Mouse (Mus musculus) megakaryocyte, embryonic 14.5 days (primary cell): ENCODE results near the gene Caskin1. TPM values are rescaled to one million over a fixed set of nuclear protein-coding genes. Genes with fewer than 3 reads are reported as not detected.

ENCODE experiments used
- H3K27me3 ChIP-seq: replicated peaks from 2 replicates; pipeline ENCODE3; 2012; ENCODE audit warnings: inconsistent platforms
- H3K36me3 ChIP-seq: replicated peaks from 2 replicates; pipeline ENCODE3; 2012; ENCODE audit warnings: low read length, inconsistent platforms, mixed read lengths
- H3K4me1 ChIP-seq: 2 replicates; pipeline ENCODE4 v1.6.1; 2012; ENCODE audit warnings: inconsistent platforms
- H3K4me3 ChIP-seq: replicated peaks from 2 replicates; pipeline ENCODE3; 2012; ENCODE audit warnings: moderate library complexity, mild to moderate bottlenecking, inconsistent platforms
- H3K9me3 ChIP-seq: 2 replicates; pipeline ENCODE4 v1.6.1; 2012; ENCODE audit warnings: inconsistent platforms
- FLI1 ChIP-seq: IDR thresholded peaks from 2 replicates; pipeline ENCODE4 v1.6.1; 2012; ENCODE audit warnings: low read length, inconsistent platforms, mixed read lengths
- GATA1 ChIP-seq: IDR thresholded peaks from 3 replicates; pipeline ENCODE4 v1.6.1; 2012; ENCODE audit warnings: mixed read lengths, low read length, inconsistent platforms, borderline replicate concordance
- polyA plus RNA-seq: library from polyadenylated mRNA; stranded (reverse); fragments of >175 nt; gene quantifications from 2 replicates; pipeline ENCODE4 v1.2.3, GENCODE M21; 2012; ENCODE audit warnings: low replicate concordance; ENCODE audit not compliant: insufficient read depth

The Caskin1 gene
- polyA plus RNA-seq, 1 experiment = not detected

DNA sequence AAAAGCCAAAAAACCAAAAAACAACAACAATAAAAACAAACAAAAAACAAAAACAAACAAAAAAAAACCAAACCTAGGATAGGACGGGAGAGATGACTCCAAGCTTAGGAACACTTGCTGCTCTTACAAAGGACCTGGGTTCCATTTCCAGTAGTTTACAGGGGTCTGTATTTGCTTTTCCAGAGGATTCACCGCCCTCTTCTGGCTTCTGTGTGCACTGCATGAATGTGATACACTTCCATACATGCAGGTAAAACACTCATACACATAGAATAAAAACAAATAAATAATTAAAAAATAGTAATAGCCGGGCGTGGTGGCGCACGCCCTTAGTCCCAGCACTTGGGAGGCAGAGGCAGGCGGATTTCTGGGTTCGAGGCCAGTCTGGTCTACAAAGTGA is 50.5 kb downstream of the Caskin1 start:
- H3K27me3 ChIP-seq = peaks cover 15% of the 10 kb centered on the region
- H3K4me3 ChIP-seq = no peak overlapping the region
- no peaks in the 10 kb centered on the region for H3K9me3 ChIP-seq
- TF ChIP-seq GATA1 (no peak), FLI1 (no peak)
- peaks cover 19% of the 10 kb centered on the region for H3K4me1 ChIP-seq
- no peaks in the 10 kb centered on the region for H3K36me3 ChIP-seq

DNA sequence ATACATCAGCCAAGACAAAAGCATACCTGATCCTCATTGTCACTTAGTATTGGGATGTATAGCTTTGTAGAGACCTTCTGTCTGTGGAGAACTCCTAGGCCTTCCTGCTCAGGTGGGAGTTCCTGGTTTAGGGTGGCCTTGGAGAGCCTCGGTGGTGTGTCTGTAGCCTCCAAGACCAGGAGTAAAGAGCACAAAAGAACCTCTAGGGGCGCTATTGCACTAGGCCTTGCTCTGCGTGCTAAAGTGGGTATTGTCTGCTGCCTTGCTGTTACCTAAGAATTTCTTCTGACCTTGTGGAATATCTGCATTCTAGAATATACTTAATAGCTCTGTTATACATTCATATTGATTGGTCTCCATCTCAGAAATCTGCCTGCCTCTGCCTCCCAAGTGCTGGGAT is 52.0 kb downstream of the Caskin1 start:
- Histone ChIP-seq H3K4me3 (no peak overlapping the region), H3K9me3 (no peaks in the 10 kb centered on the region), H3K36me3 (no peaks in the 10 kb centered on the region), H3K27me3 (peaks cover 15% of the 10 kb centered on the region), H3K4me1 (peaks cover 24% of the 10 kb centered on the region)
- TF ChIP-seq GATA1 = no peak
- no peak for TF ChIP-seq FLI1

DNA sequence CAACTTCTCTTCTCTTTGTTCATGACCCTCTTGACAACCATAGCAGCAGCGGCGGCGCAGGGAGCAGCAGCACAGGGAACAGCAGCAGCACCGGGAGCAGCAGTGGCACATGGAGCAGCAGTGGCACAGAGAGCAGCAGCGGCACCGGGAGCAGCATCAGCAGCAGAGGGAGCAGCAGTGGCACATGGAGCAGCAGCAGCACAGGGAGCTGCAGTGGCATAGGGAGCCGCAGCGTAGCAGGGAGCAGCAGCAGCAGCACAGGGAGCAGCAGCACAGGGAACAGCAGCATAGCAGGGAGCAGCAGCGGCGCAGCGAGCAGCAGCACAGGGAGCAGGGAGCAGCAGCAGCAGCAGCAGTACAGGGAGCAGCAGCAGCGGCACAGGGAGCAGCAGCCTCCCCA is 56.2 kb downstream of the Caskin1 start:
- H3K4me3 ChIP-seq = peak overlapping the region; percentile 85
- H3K4me1 ChIP-seq = peaks cover 23% of the 10 kb centered on the region
- H3K36me3 ChIP-seq = no peaks in the 10 kb centered on the region
- no peak for TF ChIP-seq GATA1
- no peak for TF ChIP-seq FLI1
- H3K27me3 ChIP-seq = peaks cover 4% of the 10 kb centered on the region
- H3K9me3 ChIP-seq = no peaks in the 10 kb centered on the region

DNA sequence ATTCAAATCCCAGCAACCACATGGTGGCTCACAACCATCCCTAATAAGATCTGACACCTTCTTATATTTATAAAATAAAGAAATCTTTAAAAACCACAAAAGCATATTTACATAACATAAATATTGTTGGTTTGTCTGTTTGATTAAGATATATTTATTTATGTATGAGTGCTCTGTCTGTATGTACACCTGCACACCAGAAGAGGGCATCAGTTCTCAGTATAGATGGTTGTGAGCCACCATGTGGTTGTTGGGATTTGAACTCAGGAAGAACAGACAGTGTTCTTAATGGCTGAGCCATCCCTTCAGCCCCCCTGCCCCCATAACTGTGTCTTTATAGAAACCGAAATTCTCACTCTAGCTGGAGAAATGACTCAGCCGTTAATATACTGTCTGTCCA is 56.8 kb downstream of the Caskin1 start:
- H3K4me3 ChIP-seq = no peak overlapping the region
- H3K27me3 ChIP-seq = peaks cover 4% of the 10 kb centered on the region
- no peaks in the 10 kb centered on the region for H3K36me3 ChIP-seq
- peaks cover 21% of the 10 kb centered on the region for H3K4me1 ChIP-seq
- no peaks in the 10 kb centered on the region for H3K9me3 ChIP-seq
- no peak for TF ChIP-seq FLI1
- no peak for TF ChIP-seq GATA1

DNA sequence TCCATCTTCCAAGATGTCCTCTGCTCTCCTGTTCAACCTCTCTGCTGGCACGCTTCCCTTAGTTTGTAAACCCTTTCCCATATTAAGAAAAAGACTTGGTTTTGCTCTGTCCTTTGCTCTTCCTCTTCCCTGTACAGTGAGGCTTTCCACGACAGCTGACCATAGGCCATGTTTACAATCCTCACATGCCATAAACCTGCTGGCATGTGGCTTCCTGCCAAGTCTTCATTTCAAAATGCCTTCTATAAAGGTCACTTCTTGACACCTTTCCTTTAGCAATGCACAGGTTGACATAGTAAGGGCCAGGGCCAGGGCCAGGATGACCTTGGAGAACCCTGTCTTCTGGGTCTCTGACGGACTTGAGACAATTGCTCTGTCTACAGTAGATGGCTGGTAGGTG is 57.8 kb downstream of the Caskin1 start:
- no peaks in the 10 kb centered on the region for H3K9me3 ChIP-seq
- peaks cover 30% of the 10 kb centered on the region for H3K4me1 ChIP-seq
- no peak overlapping the region for H3K4me3 ChIP-seq
- H3K36me3 ChIP-seq = no peaks in the 10 kb centered on the region
- TF ChIP-seq GATA1 (no peak), FLI1 (no peak)
- peaks cover 4% of the 10 kb centered on the region for H3K27me3 ChIP-seq

DNA sequence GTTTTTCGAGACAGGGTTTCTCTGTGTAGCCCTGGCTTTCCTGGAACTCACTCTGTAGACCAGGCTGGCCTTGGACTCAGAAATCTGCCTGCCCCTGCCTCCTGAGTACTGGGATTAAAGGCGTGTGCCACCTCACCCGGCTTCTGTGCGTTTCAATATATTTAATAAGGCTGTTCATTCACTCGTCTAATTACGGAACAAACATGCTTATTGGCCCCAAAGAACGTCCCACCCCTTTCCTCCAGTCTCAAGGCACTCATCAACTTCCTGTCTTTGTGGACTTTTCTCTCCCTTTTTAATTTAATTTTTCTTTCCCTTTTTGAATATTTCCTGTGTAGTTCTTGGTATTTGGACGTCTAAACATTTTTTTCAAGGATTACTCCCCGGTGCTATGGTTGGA is 60.0 kb downstream of the Caskin1 start:
- TF ChIP-seq GATA1 (no peak), FLI1 (no peak)
- Histone ChIP-seq H3K36me3 (peaks cover 8% of the 10 kb centered on the region), H3K4me1 (peaks cover 37% of the 10 kb centered on the region), H3K9me3 (no peaks in the 10 kb centered on the region), H3K4me3 (peak overlapping the region; percentile 96), H3K27me3 (peaks cover 4% of the 10 kb centered on the region)

DNA sequence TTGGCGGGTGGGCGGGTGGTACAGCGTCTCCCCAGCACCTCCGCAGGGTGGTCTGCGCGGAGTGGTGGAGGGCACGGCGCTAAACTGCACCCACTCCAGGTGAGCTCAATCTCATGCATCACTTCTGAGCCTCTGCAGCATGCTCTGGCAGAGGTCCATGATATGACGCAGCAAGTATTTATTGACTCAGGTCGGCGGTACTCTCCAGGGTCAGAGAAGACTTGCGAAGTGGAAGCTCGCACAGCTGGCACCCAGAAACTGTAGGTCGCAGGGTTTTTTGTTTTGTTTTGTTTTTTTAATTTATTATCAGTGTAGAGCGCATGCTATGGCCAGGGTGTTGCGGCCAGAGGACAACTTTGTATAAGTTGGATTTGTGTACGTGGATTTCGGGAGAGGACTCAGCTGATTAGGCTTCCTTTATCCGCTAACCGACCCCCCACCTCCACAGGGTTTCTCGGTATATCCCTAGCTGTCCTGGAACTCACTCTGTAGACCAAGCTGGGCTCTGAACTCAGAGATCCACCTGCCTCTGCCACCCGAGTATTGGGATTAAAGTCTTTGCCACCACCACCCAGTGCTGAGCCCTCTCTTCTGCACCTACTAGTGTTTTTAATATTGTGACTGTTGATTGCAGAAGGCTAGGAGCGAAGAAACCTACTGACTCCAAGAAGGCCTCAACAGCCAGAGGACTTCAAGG is 60.7 kb downstream of the Caskin1 start:
- H3K4me1 ChIP-seq = peaks cover 37% of the 10 kb centered on the region
- H3K9me3 ChIP-seq = no peaks in the 10 kb centered on the region
- H3K27me3 ChIP-seq = peaks cover 4% of the 10 kb centered on the region
- peaks cover 8% of the 10 kb centered on the region for H3K36me3 ChIP-seq
- peak overlapping the region; percentile 96 for H3K4me3 ChIP-seq
- no peak for TF ChIP-seq FLI1
- no peak for TF ChIP-seq GATA1

DNA sequence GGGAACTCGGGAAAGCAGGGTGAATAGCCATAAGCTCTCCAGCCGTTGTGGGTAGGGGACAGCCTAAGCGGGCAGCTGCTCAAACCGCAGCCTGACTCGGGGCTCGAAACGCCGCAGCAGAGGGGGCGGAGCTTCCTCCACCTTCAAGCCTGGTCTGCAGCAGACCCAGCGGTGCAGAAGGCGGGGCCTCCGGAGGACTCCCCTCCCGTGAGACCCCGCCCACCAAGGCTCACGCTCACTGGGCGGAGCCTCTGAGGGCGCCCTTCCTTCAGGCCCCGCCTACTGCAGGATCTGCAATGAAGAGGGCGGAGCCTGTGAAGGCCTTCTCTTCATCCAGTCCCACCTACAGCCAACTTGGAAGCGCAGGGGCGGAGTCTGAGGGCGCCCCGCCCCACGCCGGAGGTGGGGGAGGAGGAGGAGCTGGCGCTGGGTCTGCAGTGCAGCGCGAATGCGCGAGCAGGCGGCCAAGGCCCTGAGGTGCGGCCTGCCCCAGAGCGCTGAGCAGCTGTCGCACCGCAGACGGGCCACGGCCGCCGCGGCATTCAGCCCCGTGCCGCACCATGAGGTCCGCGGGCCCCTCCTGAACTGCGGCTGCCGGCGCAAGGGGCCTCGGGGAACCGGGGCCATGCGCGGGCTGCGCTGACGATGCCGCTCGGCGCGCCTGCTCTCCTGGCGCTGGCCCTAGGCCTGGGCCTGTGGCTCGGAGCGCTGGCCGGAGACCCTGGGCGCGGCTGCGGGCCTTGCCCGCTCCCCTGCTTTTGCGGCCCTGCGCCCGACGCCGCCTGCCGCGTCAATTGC is 61.4 kb downstream of the Caskin1 start, which contains the start of gene Pkd1:
Gene Pkd1 (plus strand): TSS at position 217 of the 798 bp plus-strand sequence.
- Histone ChIP-seq H3K4me1 (peaks cover 40% of the 10 kb centered on the region), H3K27me3 (peaks cover under 1% of the 10 kb centered on the region), H3K36me3 (peaks cover 8% of the 10 kb centered on the region), H3K4me3 (peak within 1 kb of the TSS; percentile 96), H3K9me3 (no peaks in the 10 kb centered on the region)
- TF ChIP-seq GATA1 (no peak), FLI1 (no peak)

DNA sequence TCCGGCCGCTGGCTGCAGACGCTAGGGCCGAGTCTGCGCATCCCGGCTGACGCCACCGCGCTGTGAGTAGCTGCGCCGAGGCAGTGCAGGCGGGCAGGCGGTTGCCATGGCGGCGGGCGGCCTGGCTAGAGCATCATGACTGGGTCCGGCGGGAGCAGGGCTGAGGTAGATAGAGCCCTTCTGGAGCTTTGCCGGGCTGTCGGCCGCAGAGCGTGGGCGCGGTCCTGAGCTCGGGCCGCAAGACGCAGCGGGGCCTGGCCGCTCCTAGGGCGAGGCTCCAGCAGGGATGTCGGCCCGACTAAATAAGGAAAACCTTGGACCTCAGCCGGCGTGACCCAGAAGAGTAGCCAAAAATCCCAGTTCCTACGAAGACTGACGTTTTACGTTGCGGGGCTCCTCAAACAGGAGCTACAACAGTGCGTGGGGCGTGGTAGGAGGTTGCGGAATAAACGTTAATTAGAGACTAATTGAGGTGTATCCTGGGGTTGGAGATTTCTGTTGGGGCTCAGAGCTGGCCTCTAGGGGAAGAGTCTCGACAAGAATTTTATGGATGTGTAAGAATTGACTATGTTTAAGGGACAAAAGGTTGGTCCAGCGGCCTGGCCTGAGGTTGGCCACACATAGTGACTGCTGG is 62.1 kb downstream of the Caskin1 start:
- peaks cover 45% of the 10 kb centered on the region for H3K4me1 ChIP-seq
- no peaks in the 10 kb centered on the region for H3K27me3 ChIP-seq
- TF ChIP-seq GATA1 = no peak
- TF ChIP-seq FLI1 = no peak
- H3K9me3 ChIP-seq = no peaks in the 10 kb centered on the region
- peaks cover 8% of the 10 kb centered on the region for H3K36me3 ChIP-seq
- peak overlapping the region; percentile 96 for H3K4me3 ChIP-seq
